Mouse (Mus musculus) liver, embryonic 11.5 days (tissue): ENCODE measurements around the gene Plxna2. TPM values are rescaled to one million over a fixed set of nuclear protein-coding genes. Genes with fewer than 3 reads are reported as not detected.

Experiments used
- ATAC-seq: fragments of 200-750 bp; cut with Nextera tagmentation; replicated peaks from 2 replicates; pipeline ENCODE4 v1.8.0; 2017; ENCODE audit warnings: moderate number of reproducible peaks, mild to moderate bottlenecking, moderate TSS enrichment, moderate library complexity; ENCODE audit not compliant: low FRiP score
- DNase-seq: peaks from one replicate; pipeline ENCODE4 v3.0.0-alpha.2; 2017; ENCODE audit warnings: low spot score
- H3K27ac ChIP-seq: fragments of 300-500 bp; sonication (generic); 2 replicates; pipeline ENCODE4 v1.5.1; 2014; ENCODE audit warnings: mild to moderate bottlenecking, low read depth, low read length, control low read depth
- H3K27me3 ChIP-seq: fragments of 300-500 bp; sonication (generic); replicated peaks from 2 replicates; pipeline ENCODE4 v1.6.1; 2014; ENCODE audit warnings: low read length, mixed read lengths; ENCODE audit not compliant: control insufficient read depth, insufficient read depth
- H3K36me3 ChIP-seq: fragments of 300-500 bp; sonication (generic); 2 replicates; pipeline ENCODE4 v1.6.1; 2014; ENCODE audit warnings: mild to moderate bottlenecking, low read length, moderate library complexity, mixed read lengths; ENCODE audit not compliant: control insufficient read depth, insufficient read depth
- H3K4me1 ChIP-seq: fragments of 300-500 bp; sonication (generic); replicated peaks from 2 replicates; pipeline ENCODE4 v1.6.1; 2014; ENCODE audit warnings: low read length, mixed read lengths; ENCODE audit not compliant: control insufficient read depth, insufficient read depth
- H3K4me2 ChIP-seq: fragments of 300-500 bp; sonication (generic); 2 replicates; pipeline ENCODE4 v1.6.1; 2014; ENCODE audit warnings: mild to moderate bottlenecking, control low read depth, moderate library complexity
- H3K4me3 ChIP-seq: fragments of 300-500 bp; sonication (generic); 2 replicates; pipeline ENCODE4 v1.5.1; 2014; ENCODE audit warnings: low read depth, low read length, control low read depth
- H3K9ac ChIP-seq: fragments of 300-500 bp; sonication (generic); 2 replicates; pipeline ENCODE4 v1.6.1; 2014; ENCODE audit warnings: low read depth, low read length, control low read depth
- H3K9me3 ChIP-seq: fragments of 300-500 bp; sonication (generic); 2 replicates; pipeline ENCODE4 v1.6.1; 2016; ENCODE audit warnings: low read length, inconsistent platforms, mixed read lengths; ENCODE audit not compliant: control insufficient read depth
- WGBS: fragments of 180-500 bp; shearing (Covaris S2); extraction: QIAGEN DNeasy Blood & Tissue Kit; methylation state at CpG from one replicate; pipeline ENCODE4 v1.1.7; 2014; 5-methylcytosine and 5-hydroxymethylcytosine counted together
- polyA plus RNA-seq: library from polyadenylated mRNA; unstranded; fragments of >200 nt; fragmentation: Nextera tagmentation; extraction: Ambion mirVana; gene quantifications from 2 replicates; pipeline ENCODE4 v1.2.1, GENCODE M21; 2014

Plxna2 gene
- polyA plus RNA-seq, 1 experiment from 2014 or later, result 4.8 TPM

- Histone ChIP-seq H3K27me3 (no peaks in the 10 kb centered on the region), H3K4me3 (no peak overlapping the region), H3K9me3 (no peaks in the 10 kb centered on the region), H3K27ac (no peak overlapping the region), H3K4me2 (no peak overlapping the region), H3K4me1 (peaks cover 3% of the 10 kb centered on the region; the same call in 1 of the 2 replicates), H3K36me3 (peaks cover 4% of the 10 kb centered on the region; the same call in 1 of the 2 replicates), H3K9ac (no peak overlapping the region)
- DNase-seq, result no peak
- 76% methylated on average over 3 of the region's 3 CpGs for whole genome bisulfite sequencing
- peak; percentile 71 for ATAC-seq
These were observed 42.6 kb downstream of the Plxna2 start for GRCm38 (mm10) chr1:194660426-194661119.

- H3K4me3 ChIP-seq, result no peak overlapping the region
- H3K27me3 ChIP-seq, result no peaks in the 10 kb centered on the region
- no peaks in the 10 kb centered on the region for H3K36me3 ChIP-seq
- no peak overlapping the region for H3K4me2 ChIP-seq
- peaks cover 3% of the 10 kb centered on the region; the same call in 1 of the 2 replicates for H3K4me1 ChIP-seq
- DNase-seq, result no peak
- H3K9me3 ChIP-seq, result no peaks in the 10 kb centered on the region
- ATAC-seq, result no peak
- no peak overlapping the region for H3K9ac ChIP-seq
- H3K27ac ChIP-seq, result no peak overlapping the region
These were observed 45.0 kb downstream of the Plxna2 start for GRCm38 (mm10) chr1:194663021-194663420.

GRCm38 (mm10) chr1:194665715-194666114 is 47.7 kb downstream of the Plxna2 start:
- Histone ChIP-seq H3K27ac (no peak overlapping the region), H3K9me3 (no peaks in the 10 kb centered on the region), H3K4me3 (no peak overlapping the region), H3K9ac (no peak overlapping the region), H3K36me3 (no peaks in the 10 kb centered on the region), H3K27me3 (no peaks in the 10 kb centered on the region), H3K4me2 (no peak overlapping the region), H3K4me1 (no peaks in the 10 kb centered on the region)
- ATAC-seq, result no peak
- no peak for DNase-seq
- 92% methylated on average over 3 of the region's 3 CpGs for WGBS

GRCm38 (mm10) chr1:194671783-194672524 is 53.9 kb downstream of the Plxna2 start:
- no peaks in the 10 kb centered on the region for H3K9me3 ChIP-seq
- DNase-seq (no peak), ATAC-seq (no peak)
- no peak overlapping the region for H3K4me2 ChIP-seq
- H3K27me3 ChIP-seq, result no peaks in the 10 kb centered on the region
- 77% methylated on average over 4 of the region's 4 CpGs for WGBS
- H3K4me1 ChIP-seq, result peaks cover 35% of the 10 kb centered on the region
- H3K27ac ChIP-seq, result peak overlapping the region; percentile 45; the same call in 1 of the 2 replicates
- no peak overlapping the region for H3K4me3 ChIP-seq
- no peaks in the 10 kb centered on the region for H3K36me3 ChIP-seq
- H3K9ac ChIP-seq, result no peak overlapping the region

GRCm38 (mm10) chr1:194672525-194672894 is 54.5 kb downstream of the Plxna2 start:
- H3K4me1 ChIP-seq, result peaks cover 38% of the 10 kb centered on the region
- no peaks in the 10 kb centered on the region for H3K9me3 ChIP-seq
- H3K4me3 ChIP-seq, result no peak overlapping the region
- no peak overlapping the region for H3K9ac ChIP-seq
- H3K36me3 ChIP-seq, result no peaks in the 10 kb centered on the region
- no peak for DNase-seq
- peak overlapping the region; percentile 45; the same call in 1 of the 2 replicates for H3K27ac ChIP-seq
- no peaks in the 10 kb centered on the region for H3K27me3 ChIP-seq
- peak overlapping the region; percentile 28; the same call in 1 of the 2 replicates for H3K4me2 ChIP-seq
- peak; percentile 57 for ATAC-seq
- WGBS, result 52% methylated on average over 1 of the region's 1 CpGs

- H3K4me3 ChIP-seq, result no peak overlapping the region
- no peaks in the 10 kb centered on the region for H3K9me3 ChIP-seq
- H3K27ac ChIP-seq, result peak overlapping the region; percentile 45; the same call in 1 of the 2 replicates
- ATAC-seq (peak; percentile 73), DNase-seq (no peak)
- no peaks in the 10 kb centered on the region for H3K27me3 ChIP-seq
- H3K4me2 ChIP-seq, result peak overlapping the region; percentile 28
- no peak overlapping the region for H3K9ac ChIP-seq
- H3K36me3 ChIP-seq, result no peaks in the 10 kb centered on the region
- H3K4me1 ChIP-seq, result peaks cover 42% of the 10 kb centered on the region
These were observed 55.2 kb downstream of the Plxna2 start for GRCm38 (mm10) chr1:194673229-194673628.

GRCm38 (mm10) chr1:194675106-194675890 is 57.3 kb downstream of the Plxna2 start:
- Histone ChIP-seq H3K36me3 (no peaks in the 10 kb centered on the region), H3K9ac (no peak overlapping the region), H3K4me1 (peaks cover 48% of the 10 kb centered on the region), H3K4me2 (peak overlapping the region; percentile 32), H3K4me3 (no peak overlapping the region), H3K9me3 (no peaks in the 10 kb centered on the region), H3K27ac (peak overlapping the region; percentile 41; the same call in 1 of the 2 replicates), H3K27me3 (no peaks in the 10 kb centered on the region)
- DNase-seq (no peak), ATAC-seq (no peak; the same call in 1 of the 2 replicates)
- WGBS, result 79% methylated on average over 3 of the region's 3 CpGs

GRCm38 (mm10) chr1:194675891-194676200 is 57.8 kb downstream of the Plxna2 start:
- DNase-seq (no peak), ATAC-seq (peak; percentile 83)
- H3K4me3 ChIP-seq, result no peak overlapping the region
- H3K4me2 ChIP-seq, result peak overlapping the region; percentile 32
- H3K9me3 ChIP-seq, result no peaks in the 10 kb centered on the region
- H3K36me3 ChIP-seq, result no peaks in the 10 kb centered on the region
- H3K4me1 ChIP-seq, result peaks cover 51% of the 10 kb centered on the region
- H3K27me3 ChIP-seq, result no peaks in the 10 kb centered on the region
- no peak overlapping the region for H3K9ac ChIP-seq
- WGBS, result 49% methylated on average over 2 of the region's 2 CpGs
- peak overlapping the region; percentile 41; the same call in 1 of the 2 replicates for H3K27ac ChIP-seq
